Mouse (Mus musculus): ENCODE measurements around the gene Stim2. TPM values are rescaled to one million over a fixed set of nuclear protein-coding genes. Genes with fewer than 3 reads are reported as not detected.

Stim2 gene
- 26.1 TPM for polyA plus RNA-seq (2014; fragmentation: Illumina TruSeq; extraction: RNeasy Lipid Tissue Mini Kit (QIAGEN cat#74804); ENCODE audit: low read depth, low replicate concordance)

GRCm38 (mm10) chr5:53998146-53998742 is at the start of gene Stim2:
Stim2 (plus strand) TSS chr5:53998499.

Other genes with a start within 250 kb of the Stim2 start
- 19.8 TPM for gene Tbc1d19, start 188.9 kb upstream of the Stim2 start, polyA plus RNA-seq (2014; fragmentation: Illumina TruSeq; extraction: RNeasy Lipid Tissue Mini Kit (QIAGEN cat#74804); ENCODE audit: low read depth, low replicate concordance)